In genomic region chr8:83715771-83716170, GRCm38 (mm10) we compare ENCODE assay signal across 8 mouse cellular contexts. TPM values are rescaled to one million over a fixed set of nuclear protein-coding genes. Genes with fewer than 3 reads are reported as not detected.
A peak's percentile ranks its signal among the peaks of the same experiment; 100 is the strongest.
DNase-seq lines count a peak whose midpoint lies in the region; ATAC-seq and TF ChIP-seq lines count a peak whose summit lies in the region.

No protein-coding gene starts in this region.

- no peak for TF ChIP-seq POLR2A in bone marrow macrophage, adult 2 months (IDR thresholded peaks at IDR 0.05; ENCODE audit: borderline replicate concordance, low read depth, low read length)
- no peak for TF ChIP-seq POLR2A in myocyte (IDR thresholded peaks at IDR 0.05; ENCODE audit: insufficient read length, low read depth)

- H3K9me3 ChIP-seq in kidney, postnatal 0 days (replicated peaks; ENCODE audit: low read length): no peaks in the 10 kb centered on the region
- H3K9me3 ChIP-seq in hindbrain, embryonic 15.5 days: no peaks in the 10 kb centered on the region

- H3K27me3 ChIP-seq in kidney, postnatal 0 days (ENCODE audit: insufficient read depth, low read length): no peaks in the 10 kb centered on the region
- no peaks in the 10 kb centered on the region for H3K27me3 ChIP-seq in hindbrain, embryonic 15.5 days
- H3K27me3 ChIP-seq in myocyte (ENCODE audit: control insufficient read depth, insufficient read depth, insufficient read length): no peaks in the 10 kb centered on the region

- WGBS in kidney, postnatal 0 days: under 1% methylated on average over 17 of the region's 17 CpGs
- under 1% methylated on average over 17 of the region's 17 CpGs for WGBS in hindbrain, embryonic 15.5 days

- TF ChIP-seq CTCF in kidney, postnatal 0 days (IDR thresholded peaks at IDR 0.05; ENCODE audit: low read depth): no peak
- no peak for TF ChIP-seq CTCF in bone marrow macrophage, adult 2 months (IDR thresholded peaks at IDR 0.05; ENCODE audit: low read depth, low read length)

- peak overlapping the region; percentile 36 for H3ac ChIP-seq in myocyte (ENCODE audit: control insufficient read depth, insufficient read length)

- peak overlapping the region; percentile 69 for H3K4me2 ChIP-seq in kidney, postnatal 0 days (ENCODE audit: low read length)
- H3K4me2 ChIP-seq in hindbrain, embryonic 15.5 days: peak overlapping the region; percentile 89
- peak overlapping the region; percentile 96 for H3K4me2 ChIP-seq in myocyte (ENCODE audit: low read depth)

- H3K27ac ChIP-seq in kidney, postnatal 0 days: peak overlapping the region; percentile 96
- H3K27ac ChIP-seq in bone marrow macrophage, adult 2 months (ENCODE audit: insufficient read depth, low read depth, low read length): peak overlapping the region; percentile 79
- peak overlapping the region; percentile 94 for H3K27ac ChIP-seq in hindbrain, embryonic 15.5 days (replicated peaks)

- peak overlapping the region; percentile 91 for H3K9ac ChIP-seq in kidney, postnatal 0 days (ENCODE audit: low read depth, low read length)
- H3K9ac ChIP-seq in hindbrain, embryonic 15.5 days: peak overlapping the region; percentile 75

- H3K36me3 ChIP-seq in kidney, postnatal 0 days (ENCODE audit: insufficient read depth, low read length): peaks cover 15% of the 10 kb centered on the region
- H3K36me3 ChIP-seq in hindbrain, embryonic 15.5 days: peaks cover 15% of the 10 kb centered on the region
- peaks cover 15% of the 10 kb centered on the region for H3K36me3 ChIP-seq in myocyte (ENCODE audit: control insufficient read depth, insufficient read depth)

- DNase-seq in kidney, postnatal 0 days (ENCODE audit: low spot score): no peak
- DNase-seq in kidney, postnatal 10 days: no peak
- DNase-seq in thymus, postnatal 0 days (ENCODE audit: low spot score): no peak
- DNase-seq in embryo, embryonic 9.5 days (ENCODE audit: extremely low spot score): no peak
- DNase-seq in kidney, postnatal 14 days: no peak

- H3K4me1 ChIP-seq in kidney, postnatal 0 days (replicated peaks; ENCODE audit: insufficient read depth, low read length): 0 out of 2 replicates have a peak, but pooled peaks cover 7% of the 10 kb centered on the region
- H3K4me1 ChIP-seq in bone marrow macrophage, adult 2 months (ENCODE audit: control insufficient read depth, insufficient read depth, low read length): peaks cover 15% of the 10 kb centered on the region
- H3K4me1 ChIP-seq in hindbrain, embryonic 15.5 days (replicated peaks): peaks cover 18% of the 10 kb centered on the region

- H3K79me2 ChIP-seq in myocyte (ENCODE audit: control insufficient read depth, insufficient read depth): peaks cover 47% of the 10 kb centered on the region

- H3K4me3 ChIP-seq in kidney, postnatal 0 days (replicated peaks; ENCODE audit: low read depth, low read length): peak overlapping the region; percentile 73
- H3K4me3 ChIP-seq in bone marrow macrophage, adult 2 months (ENCODE audit: insufficient read depth, low read length): peak overlapping the region; percentile 85
- H3K4me3 ChIP-seq in hindbrain, embryonic 15.5 days: peak overlapping the region; percentile 80
- H3K4me3 ChIP-seq in myocyte: peak overlapping the region; percentile 93

- no peak for ATAC-seq in kidney, postnatal 0 days (replicated peaks; ENCODE audit: low FRiP score, low read depth)
- ATAC-seq in hindbrain, embryonic 15.5 days (ENCODE audit: low FRiP score, low read depth): no peak

TF ChIP-seq in myocyte, 11 proteins besides CTCF, POLR2A, EP300 and RAD21:
- no peak for TF ChIP-seq MAX (IDR thresholded peaks at IDR 0.05; ENCODE audit: low read depth)

RNA-seq across cellular contexts. Expression of gene Ddx39, which starts 0.8 kb away (rescaled TPM):
- 110 and 128 TPM in 2 replicates for polyA plus RNA-seq in kidney, postnatal 0 days (2015; fragmentation: Nextera tagmentation; extraction: Ambion mirVana)
- 27.9 and 28.4 TPM in 2 replicates for polyA plus RNA-seq in bone marrow macrophage, adult 2 months (2012; ENCODE audit: insufficient read depth, insufficient read length, missing spikeins)
- polyA plus RNA-seq in hindbrain, embryonic 15.5 days (2015; fragmentation: Nextera tagmentation; extraction: Ambion mirVana): 97.5 and 105 TPM in 2 replicates
- polyA plus RNA-seq in myocyte (2012; fragmentation: generic; extraction: Trizol): 113 TPM
- 325 and 328 TPM in 2 replicates for polyA plus RNA-seq in thymus, postnatal 0 days (2015; fragmentation: Nextera tagmentation; extraction: Ambion mirVana)

RNA-seq across cellular contexts. Expression of gene Pkn1, which starts 16.8 kb away (rescaled TPM):
- 31.0 and 33.2 TPM in 2 replicates for polyA plus RNA-seq in kidney, postnatal 0 days (2015; fragmentation: Nextera tagmentation; extraction: Ambion mirVana)
- 148 and 174 TPM in 2 replicates for polyA plus RNA-seq in bone marrow macrophage, adult 2 months (2012; ENCODE audit: insufficient read depth, insufficient read length, missing spikeins)
- polyA plus RNA-seq in hindbrain, embryonic 15.5 days (2015; fragmentation: Nextera tagmentation; extraction: Ambion mirVana): 27.1 and 30.9 TPM in 2 replicates
- polyA plus RNA-seq in myocyte (2012; fragmentation: generic; extraction: Trizol): 34.1 TPM
- 38.8 and 44.8 TPM in 2 replicates for polyA plus RNA-seq in thymus, postnatal 0 days (2015; fragmentation: Nextera tagmentation; extraction: Ambion mirVana)

RNA-seq across cellular contexts. Expression of gene Adgre5, which starts 25.4 kb away (rescaled TPM):
- polyA plus RNA-seq in kidney, postnatal 0 days (2015; fragmentation: Nextera tagmentation; extraction: Ambion mirVana): 37.8 and 40.8 TPM in 2 replicates
- polyA plus RNA-seq in bone marrow macrophage, adult 2 months (2012; ENCODE audit: insufficient read depth, insufficient read length, missing spikeins): 55.5 and 62.9 TPM in 2 replicates
- 11.0 and 13.4 TPM in 2 replicates for polyA plus RNA-seq in hindbrain, embryonic 15.5 days (2015; fragmentation: Nextera tagmentation; extraction: Ambion mirVana)
- 137 TPM for polyA plus RNA-seq in myocyte (2012; fragmentation: generic; extraction: Trizol)
- 71.6 and 74.7 TPM in 2 replicates for polyA plus RNA-seq in thymus, postnatal 0 days (2015; fragmentation: Nextera tagmentation; extraction: Ambion mirVana)

RNA-seq across cellular contexts. Expression of gene Ptger1, which starts 49.3 kb away (rescaled TPM):
- polyA plus RNA-seq in kidney, postnatal 0 days (2015; fragmentation: Nextera tagmentation; extraction: Ambion mirVana): 9.4 and 9.8 TPM in 2 replicates
- polyA plus RNA-seq in bone marrow macrophage, adult 2 months (2012; ENCODE audit: insufficient read depth, insufficient read length, missing spikeins): 0.16 and 0.53 TPM in 2 replicates
- polyA plus RNA-seq in hindbrain, embryonic 15.5 days (2015; fragmentation: Nextera tagmentation; extraction: Ambion mirVana): 1.00 and 1.0 TPM in 2 replicates
- polyA plus RNA-seq in myocyte (2012; fragmentation: generic; extraction: Trizol): 0.78 TPM
- polyA plus RNA-seq in thymus, postnatal 0 days (2015; fragmentation: Nextera tagmentation; extraction: Ambion mirVana): 0.42 and 0.82 TPM in 2 replicates
